Comparison of ENCODE assay signal across 23 mouse cellular contexts in the genomic region with DNA sequence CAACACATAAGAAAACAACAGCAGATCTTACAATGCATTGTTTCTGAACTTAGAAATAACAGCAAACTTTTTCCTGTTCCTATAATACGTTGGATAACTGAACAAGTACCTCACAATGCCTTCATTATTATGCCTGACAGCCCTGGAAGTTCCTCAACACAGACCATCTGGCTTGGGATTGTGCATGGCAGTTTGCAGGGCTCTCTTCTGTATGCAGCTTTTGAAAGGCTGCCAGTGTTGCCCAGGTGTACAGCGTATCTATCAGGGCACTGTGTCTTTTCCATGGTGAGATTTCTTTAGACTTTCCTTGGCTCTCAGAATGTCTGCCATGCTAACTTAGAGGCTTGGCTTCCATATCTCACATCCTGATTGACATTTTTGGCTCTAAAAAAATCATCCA.
A peak's percentile ranks its signal among the peaks of the same experiment; 100 is the strongest.
DNase-seq lines count a peak whose midpoint lies in the region; ATAC-seq and TF ChIP-seq lines count a peak whose summit lies in the region.
"Had no signal": no experiment of that assay in that cellular context is flagged by ENCODE, and none has a peak within 500 bp of the region (broad histone marks: within the 10 kb centered on the region; RNA-seq: fewer than 3 reads in every experiment).

No protein-coding gene starts in this region.

- DNase-seq in cerebellum, adult 2 months, result peak; percentile 6 to 29
- DNase-seq in cerebellum, adult 9-10 months, result no peak
- DNase-seq in forebrain, embryonic 14.5 days (ENCODE audit: low spot score), result peak; percentile 19
- no peak for DNase-seq in forebrain, embryonic 10.5 days (ENCODE audit: extremely low spot score, low spot score)
- DNase-seq in layer of hippocampus, adult 9-11 months, result peak; percentile 3
- no peak for DNase-seq in layer of hippocampus, postnatal 36 days
- peak; percentile 1 for DNase-seq in ovary, adult 18-20 months (ENCODE audit: low spot score)
- DNase-seq in ovary, postnatal 14 days (ENCODE audit: low spot score), result no peak
- DNase-seq: adrenal gland, postnatal 10 days; gastrocnemius, postnatal 10 days; heart, postnatal 4 days; kidney, adult 8-10 months; kidney, postnatal 10 days; thymus, adult 18-20 months; thymus, postnatal 36 days had no signal

- H3K9ac ChIP-seq in forebrain, embryonic 14.5 days (ENCODE audit: low read length), result no peak overlapping the region
- H3K9ac ChIP-seq: embryonic facial prominence, embryonic 12.5 days; forebrain, embryonic 15.5 days; intestine, embryonic 15.5 days had no signal

- no peak for ATAC-seq in forebrain, embryonic 14.5 days
- ATAC-seq: forebrain, embryonic 15.5 days; intestine, embryonic 15.5 days had no signal

- H3K27me3 ChIP-seq in cerebellum, adult 2 months (ENCODE audit: control insufficient read depth, insufficient read depth, low read length), result no peaks in the 10 kb centered on the region
- H3K27me3 ChIP-seq in forebrain, embryonic 14.5 days (replicated peaks; ENCODE audit: control insufficient read depth, insufficient read depth, low read length), result no peaks in the 10 kb centered on the region
- no peaks in the 10 kb centered on the region for H3K27me3 ChIP-seq in forebrain, embryonic 10.5 days (ENCODE audit: poor library complexity, severe bottlenecking)
- H3K27me3 ChIP-seq: embryonic facial prominence, embryonic 12.5 days; forebrain, embryonic 15.5 days; intestine, embryonic 15.5 days had no signal

- no peak for TF ChIP-seq CTCF in cerebellum, adult 2 months (IDR thresholded peaks at IDR 0.05; ENCODE audit: borderline replicate concordance, insufficient read depth, low read depth, low read length)

- H3K9me3 ChIP-seq in forebrain, embryonic 14.5 days (replicated peaks; ENCODE audit: control insufficient read depth, low read length), result no peaks in the 10 kb centered on the region
- no peaks in the 10 kb centered on the region for H3K9me3 ChIP-seq in forebrain, embryonic 10.5 days
- H3K9me3 ChIP-seq: embryonic facial prominence, embryonic 12.5 days; forebrain, embryonic 15.5 days; heart, embryonic 10.5 days; intestine, embryonic 15.5 days; limb, embryonic 10.5 days had no signal

- H3K27ac ChIP-seq in cerebellum, adult 2 months (ENCODE audit: insufficient read depth, low read length), result no peak overlapping the region
- H3K27ac ChIP-seq in forebrain, embryonic 14.5 days (ENCODE audit: low read depth, low read length), result no peak overlapping the region
- H3K27ac ChIP-seq in forebrain, embryonic 10.5 days, result no peak overlapping the region
- H3K27ac ChIP-seq: embryonic facial prominence, embryonic 12.5 days; forebrain, embryonic 15.5 days; heart, embryonic 10.5 days; intestine, embryonic 15.5 days; left cerebral cortex, adult 2 months; limb, embryonic 10.5 days; macrophage had no signal

- H3K4me1 ChIP-seq in cerebellum, adult 2 months (ENCODE audit: control insufficient read depth, insufficient read depth, low read length), result no peaks in the 10 kb centered on the region
- no peaks in the 10 kb centered on the region for H3K4me1 ChIP-seq in forebrain, embryonic 14.5 days (ENCODE audit: control insufficient read depth, insufficient read depth, low read length)
- H3K4me1 ChIP-seq in forebrain, embryonic 10.5 days, result no peaks in the 10 kb centered on the region
- H3K4me1 ChIP-seq: embryonic facial prominence, embryonic 12.5 days; forebrain, embryonic 15.5 days; heart, embryonic 10.5 days; intestine, embryonic 15.5 days; limb, embryonic 10.5 days had no signal

- 5% methylated on average over 2 of the region's 2 CpGs for WGBS in cerebellum, adult 2 months
- 43% methylated on average over 2 of the region's 2 CpGs for WGBS in forebrain, embryonic 14.5 days
- 69% methylated on average over 2 of the region's 2 CpGs for WGBS in forebrain, embryonic 10.5 days

- H3K4me2 ChIP-seq in forebrain, embryonic 14.5 days (ENCODE audit: low read length), result no peak overlapping the region
- H3K4me2 ChIP-seq: embryonic facial prominence, embryonic 12.5 days; forebrain, embryonic 15.5 days; intestine, embryonic 15.5 days had no signal

- no peaks in the 10 kb centered on the region for H3K36me3 ChIP-seq in forebrain, embryonic 14.5 days (ENCODE audit: control insufficient read depth, insufficient read depth, low read length)
- H3K36me3 ChIP-seq in forebrain, embryonic 10.5 days (replicated peaks), result no peaks in the 10 kb centered on the region
- H3K36me3 ChIP-seq: embryonic facial prominence, embryonic 12.5 days; forebrain, embryonic 15.5 days; heart, embryonic 10.5 days; intestine, embryonic 15.5 days; limb, embryonic 10.5 days had no signal

- no peak for TF ChIP-seq POLR2A in cerebellum, adult 2 months (IDR thresholded peaks at IDR 0.05; ENCODE audit: borderline replicate concordance, insufficient read depth, low read length)

- no peak overlapping the region for H3K4me3 ChIP-seq in cerebellum, adult 2 months (replicated peaks; ENCODE audit: insufficient read depth, low read depth, low read length)
- H3K4me3 ChIP-seq in forebrain, embryonic 14.5 days (ENCODE audit: low read depth, low read length), result no peak overlapping the region
- no peak overlapping the region for H3K4me3 ChIP-seq in forebrain, embryonic 10.5 days
- H3K4me3 ChIP-seq: embryonic facial prominence, embryonic 12.5 days; erythroblast, embryonic 14.5 days; forebrain, embryonic 15.5 days; heart, embryonic 10.5 days; intestine, embryonic 15.5 days; left cerebral cortex, adult 2 months; limb, embryonic 10.5 days had no signal

Comparison
In these comparisons a context has a peak if more than half of its experiments do, and no peak if none do; other contexts are left out.
1. DNase-seq: peak in cerebellum, adult 2 months (2 of 2), forebrain, embryonic 14.5 days (single experiment), layer of hippocampus, adult 9-11 months (single experiment) and ovary, adult 18-20 months (single experiment); none in cerebellum, adult 9-10 months (single experiment), forebrain, embryonic 10.5 days (single experiment), layer of hippocampus, postnatal 36 days (0 of 2) and ovary, postnatal 14 days (single experiment).